Mouse (Mus musculus): Measurements from ENCODE around the gene Zp1. TPM values are rescaled to one million over a fixed set of nuclear protein-coding genes. Genes with fewer than 3 reads are reported as not detected.

The Zp1 gene
- total RNA-seq, 1 experiment, result 0.09 TPM

- Histone ChIP-seq H3K4me3 (ENCODE audit: insufficient read depth in 1 of 2, low read depth in 1 of 2, low read length in 2 of 2, poor library complexity in 1 of 2, severe bottlenecking in 1 of 2) (no peak overlapping the region), H3K9ac (ENCODE audit: insufficient read depth, low read depth, low read length, poor library complexity, severe bottlenecking) (no peak overlapping the region), H3K9me3 (ENCODE audit: control insufficient read depth, insufficient read depth, low read depth, low read length) (no peaks in the 10 kb centered on the region), H3K4me1 (ENCODE audit: control insufficient read depth in 2 of 2, insufficient read depth in 2 of 2, low read length in 2 of 2, poor library complexity in 1 of 2) (peaks cover 2 to 4% of the 10 kb centered on the region in 2 experiments; a peak in 2 of 4 replicates), H3K27ac (ENCODE audit: insufficient read depth, low read depth, low read length, poor library complexity, severe bottlenecking) (no peak overlapping the region), H3K36me3 (ENCODE audit: control insufficient read depth, insufficient read depth, low read length, poor library complexity, severe bottlenecking) (peaks cover 38% of the 10 kb centered on the region)
- no peak for DNase-seq (ENCODE audit: low read depth, low spot score)
- in situ Hi-C loops (cut with MboI; ENCODE audit: low sequenced_read_pairs in 2 of 2, unreplicated experiment in 2 of 2), result no loop called here
- TF ChIP-seq ZC3H11A (IDR thresholded peaks at IDR 0.05; ENCODE audit: borderline replicate concordance, low read depth, low read length), result no peak
- TF ChIP-seq MAFK (IDR thresholded peaks at IDR 0.05; ENCODE audit: insufficient read depth, low read depth, low read length), result no peak
- TF ChIP-seq CHD2 (IDR thresholded peaks at IDR 0.05; ENCODE audit: low read depth, low read length), result no peak
- no peak for TF ChIP-seq ZNF384 (IDR thresholded peaks at IDR 0.05; ENCODE audit: low read depth, low read length)
- TF ChIP-seq HCFC1 (IDR thresholded peaks at IDR 0.05; ENCODE audit: borderline replicate concordance, insufficient read depth, low read length), result no peak
Measured at GRCm38 (mm10) chr19:10897491-10897890, 22.9 kb downstream of the Zp1 start.

- in situ Hi-C loops (cut with MboI; ENCODE audit: low sequenced_read_pairs in 2 of 2, unreplicated experiment in 2 of 2), result no loop called here
- DNase-seq (ENCODE audit: low read depth, low spot score), result no peak
- Histone ChIP-seq H3K4me3 (ENCODE audit: insufficient read depth in 1 of 2, low read depth in 1 of 2, low read length in 2 of 2, poor library complexity in 1 of 2, severe bottlenecking in 1 of 2) (peak overlapping the region in 1 of 2 experiments; percentile 67; a peak in 1 of 4 replicates), H3K36me3 (ENCODE audit: control insufficient read depth, insufficient read depth, low read length, poor library complexity, severe bottlenecking) (peaks cover 32% of the 10 kb centered on the region), H3K9me3 (ENCODE audit: control insufficient read depth, insufficient read depth, low read depth, low read length) (no peaks in the 10 kb centered on the region), H3K9ac (ENCODE audit: insufficient read depth, low read depth, low read length, poor library complexity, severe bottlenecking) (no peak overlapping the region), H3K27ac (ENCODE audit: insufficient read depth, low read depth, low read length, poor library complexity, severe bottlenecking) (no peak overlapping the region), H3K4me1 (ENCODE audit: control insufficient read depth in 2 of 2, insufficient read depth in 2 of 2, low read length in 2 of 2, poor library complexity in 1 of 2) (peaks cover 2 to 4% of the 10 kb centered on the region in 2 experiments; a peak in 2 of 4 replicates)
- no peak for TF ChIP-seq ZNF384 (IDR thresholded peaks at IDR 0.05; ENCODE audit: low read depth, low read length)
- TF ChIP-seq ZC3H11A (IDR thresholded peaks at IDR 0.05; ENCODE audit: borderline replicate concordance, low read depth, low read length), result no peak
- TF ChIP-seq HCFC1 (IDR thresholded peaks at IDR 0.05; ENCODE audit: borderline replicate concordance, insufficient read depth, low read length), result no peak
- TF ChIP-seq CHD2 (IDR thresholded peaks at IDR 0.05; ENCODE audit: low read depth, low read length), result no peak
- no peak for TF ChIP-seq MAFK (IDR thresholded peaks at IDR 0.05; ENCODE audit: insufficient read depth, low read depth, low read length)
Measured at GRCm38 (mm10) chr19:10896849-10897248, 23.6 kb downstream of the Zp1 start.

DNA sequence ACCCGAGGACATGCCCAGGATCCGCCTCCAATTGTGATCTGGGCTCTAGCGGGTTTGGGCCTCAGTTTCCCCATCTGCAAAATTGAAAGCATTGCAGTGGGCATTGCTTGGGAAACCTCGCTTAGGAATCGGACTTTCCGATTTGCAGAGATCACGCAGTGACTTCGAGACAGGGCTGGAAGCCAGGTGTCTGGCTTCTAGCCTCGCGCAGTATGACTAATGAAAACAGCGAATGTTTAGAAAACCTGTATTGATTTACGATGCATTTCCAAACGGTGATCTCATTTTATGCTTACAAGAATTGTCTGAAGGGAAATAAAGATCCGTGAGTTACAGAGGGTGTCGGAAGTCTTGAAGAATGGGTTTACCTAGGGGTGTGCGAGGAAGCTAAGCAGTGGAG, 24.7 kb downstream of the Zp1 start:
- TF ChIP-seq MAFK (IDR thresholded peaks at IDR 0.05; ENCODE audit: insufficient read depth, low read depth, low read length) (no peak), ZC3H11A (IDR thresholded peaks at IDR 0.05; ENCODE audit: borderline replicate concordance, low read depth, low read length) (no peak), CHD2 (IDR thresholded peaks at IDR 0.05; ENCODE audit: low read depth, low read length) (no peak), ZNF384 (IDR thresholded peaks at IDR 0.05; ENCODE audit: low read depth, low read length) (no peak), HCFC1 (IDR thresholded peaks at IDR 0.05; ENCODE audit: borderline replicate concordance, insufficient read depth, low read length) (no peak)
- Histone ChIP-seq H3K36me3 (ENCODE audit: control insufficient read depth, insufficient read depth, low read length, poor library complexity, severe bottlenecking) (peaks cover 24% of the 10 kb centered on the region), H3K9ac (ENCODE audit: insufficient read depth, low read depth, low read length, poor library complexity, severe bottlenecking) (peak overlapping the region; percentile 98), H3K4me3 (ENCODE audit: insufficient read depth in 1 of 2, low read depth in 1 of 2, low read length in 2 of 2, poor library complexity in 1 of 2, severe bottlenecking in 1 of 2) (peak overlapping the region; percentile 67 to 98), H3K9me3 (ENCODE audit: control insufficient read depth, insufficient read depth, low read depth, low read length) (no peaks in the 10 kb centered on the region), H3K27ac (ENCODE audit: insufficient read depth, low read depth, low read length, poor library complexity, severe bottlenecking) (peak overlapping the region; percentile 34; the same call in 1 of the 2 replicates), H3K4me1 (ENCODE audit: control insufficient read depth in 2 of 2, insufficient read depth in 2 of 2, low read length in 2 of 2, poor library complexity in 1 of 2) (peaks cover 2 to 7% of the 10 kb centered on the region in 2 experiments; a peak in 2 of 4 replicates)
- in situ Hi-C loops (cut with MboI; ENCODE audit: low sequenced_read_pairs in 2 of 2, unreplicated experiment in 2 of 2), result no loop called here
- no peak for DNase-seq (ENCODE audit: low read depth, low spot score)

DNA sequence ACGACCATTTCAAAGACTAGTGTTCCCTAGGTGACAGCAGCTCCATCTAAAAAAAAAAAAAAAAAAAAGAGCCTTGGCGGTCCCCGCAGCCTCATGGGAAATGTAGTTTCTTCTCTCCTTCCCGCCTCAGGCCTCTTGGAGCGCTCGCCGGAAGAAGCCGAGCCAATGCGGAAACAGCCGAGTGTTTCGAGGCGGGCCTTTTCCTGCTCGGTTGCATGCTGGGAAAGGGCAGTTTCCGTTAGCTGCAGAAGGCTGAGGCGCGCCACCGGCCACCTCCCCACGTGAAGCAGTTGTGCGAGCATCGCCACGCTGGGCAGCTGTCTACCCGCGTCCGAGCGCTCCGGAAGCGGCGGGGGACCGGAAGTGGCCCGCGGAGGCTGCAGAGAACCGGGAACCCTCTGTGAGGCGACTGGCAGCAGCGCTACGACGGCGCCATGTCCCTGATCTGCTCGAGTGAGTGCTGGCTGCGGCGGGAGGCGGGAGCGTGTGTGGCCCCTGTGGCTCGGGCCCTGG, 25.4 kb downstream of the Zp1 start, which contains the start of gene Prpf19:
Prpf19 (plus strand) TSS at position 216 of the 513 bp plus-strand sequence.
- no peaks in the 10 kb centered on the region for H3K9me3 ChIP-seq (ENCODE audit: control insufficient read depth, insufficient read depth, low read depth, low read length)
- in situ Hi-C loops (cut with MboI; ENCODE audit: low sequenced_read_pairs in 2 of 2, unreplicated experiment in 2 of 2), result no loop called here
- H3K9ac ChIP-seq (ENCODE audit: insufficient read depth, low read depth, low read length, poor library complexity, severe bottlenecking), result peak within 1 kb of the TSS; percentile 98
- H3K36me3 ChIP-seq (ENCODE audit: control insufficient read depth, insufficient read depth, low read length, poor library complexity, severe bottlenecking), result peaks cover 18% of the 10 kb centered on the region
- peak within 1 kb of the TSS; percentile 67 to 98 for H3K4me3 ChIP-seq (ENCODE audit: insufficient read depth in 1 of 2, low read depth in 1 of 2, low read length in 2 of 2, poor library complexity in 1 of 2, severe bottlenecking in 1 of 2)
- peak; percentile 99 for TF ChIP-seq HCFC1 (IDR thresholded peaks at IDR 0.05; ENCODE audit: borderline replicate concordance, insufficient read depth, low read length)
- peak; percentile 100 for TF ChIP-seq ZNF384 (IDR thresholded peaks at IDR 0.05; ENCODE audit: low read depth, low read length)
- TF ChIP-seq MAFK (IDR thresholded peaks at IDR 0.05; ENCODE audit: insufficient read depth, low read depth, low read length), result peak; percentile 54; the same call in 1 of the 2 replicates
- TF ChIP-seq ZC3H11A (IDR thresholded peaks at IDR 0.05; ENCODE audit: borderline replicate concordance, low read depth, low read length), result no peak
- no peak for TF ChIP-seq CHD2 (IDR thresholded peaks at IDR 0.05; ENCODE audit: low read depth, low read length)
- H3K4me1 ChIP-seq (ENCODE audit: control insufficient read depth in 2 of 2, insufficient read depth in 2 of 2, low read length in 2 of 2, poor library complexity in 1 of 2), result peaks cover 2 to 7% of the 10 kb centered on the region in 2 experiments; a peak in 2 of 4 replicates
- peak; percentile 91 for DNase-seq (ENCODE audit: low read depth, low spot score)
- H3K27ac ChIP-seq (ENCODE audit: insufficient read depth, low read depth, low read length, poor library complexity, severe bottlenecking), result peak within 1 kb of the TSS; percentile 34

Measured in ES-E14 (cell line).